Mouse (Mus musculus) C2C12 (cell line): Measurements from ENCODE around the gene Tekt1. TPM values are rescaled to one million over a fixed set of nuclear protein-coding genes. Genes with fewer than 3 reads are reported as not detected.

Source experiments
- H3K27me3 ChIP-seq: one replicate; pipeline ENCODE4 v1.6.1; 2011; ENCODE audit not compliant: control insufficient read depth, insufficient read depth, insufficient read length
- H3K36me3 ChIP-seq: one replicate; pipeline ENCODE4 v1.6.1; 2011; ENCODE audit not compliant: control insufficient read depth, insufficient read depth
- H3K4me3 ChIP-seq: one replicate; pipeline ENCODE4 v1.5.1; 2011; ENCODE audit warnings: mild to moderate bottlenecking, control low read depth; ENCODE audit not compliant: poor library complexity, insufficient read depth, severe bottlenecking
- H3K79me2 ChIP-seq: one replicate; pipeline ENCODE4 v1.6.1; 2011; ENCODE audit not compliant: control insufficient read depth, insufficient read depth
- H3K79me3 ChIP-seq: one replicate; pipeline ENCODE4 v1.6.1; 2011; ENCODE audit warnings: low read depth, control low read depth
- H3ac ChIP-seq: one replicate; pipeline ENCODE3; 2011; ENCODE audit warnings: low read depth; ENCODE audit not compliant: control insufficient read depth, insufficient read length
- CEBPB ChIP-seq: IDR thresholded peaks from one replicate; pipeline ENCODE4 v1.6.1; 2011; ENCODE audit warnings: low read depth, mild to moderate bottlenecking, control low read depth, moderate library complexity
- CTCF ChIP-seq: IDR thresholded peaks from one replicate; pipeline ENCODE4 v1.5.1; 2011; ENCODE audit not compliant: control insufficient read depth, insufficient read depth, insufficient read length
- FOSL1 ChIP-seq: IDR thresholded peaks from one replicate; pipeline ENCODE4 v1.8.0; 2011; ENCODE audit warnings: mild to moderate bottlenecking, low read length; ENCODE audit not compliant: poor library complexity, insufficient read depth, severe bottlenecking
- MAX ChIP-seq: IDR thresholded peaks from one replicate; pipeline ENCODE4 v1.6.1; 2011; ENCODE audit warnings: mild to moderate bottlenecking, control low read depth
- MYOD1 ChIP-seq: IDR thresholded peaks from one replicate; pipeline ENCODE4 v1.6.1; 2011; ENCODE audit warnings: low read depth; ENCODE audit not compliant: control insufficient read depth, insufficient read length
- MYOG ChIP-seq: IDR thresholded peaks from one replicate; pipeline ENCODE4 v1.6.1; 2011; ENCODE audit not compliant: control insufficient read depth, insufficient read length; ENCODE audit errors: extremely low read depth
- USF1 ChIP-seq: IDR thresholded peaks from one replicate; pipeline ENCODE4 v1.6.1; 2011; ENCODE audit warnings: low read depth, mild to moderate bottlenecking, control low read depth, moderate library complexity
- polyA plus RNA-seq: library from polyadenylated mRNA; unstranded; fragments of >200 nt; fragmentation: generic; extraction: Trizol; gene quantifications from one replicate; pipeline ENCODE4 v1.2.1, GENCODE M21; 2012; ENCODE audit warnings: missing spikeins

The Tekt1 gene
- polyA plus RNA-seq, 1 experiment: not detected

DNA sequence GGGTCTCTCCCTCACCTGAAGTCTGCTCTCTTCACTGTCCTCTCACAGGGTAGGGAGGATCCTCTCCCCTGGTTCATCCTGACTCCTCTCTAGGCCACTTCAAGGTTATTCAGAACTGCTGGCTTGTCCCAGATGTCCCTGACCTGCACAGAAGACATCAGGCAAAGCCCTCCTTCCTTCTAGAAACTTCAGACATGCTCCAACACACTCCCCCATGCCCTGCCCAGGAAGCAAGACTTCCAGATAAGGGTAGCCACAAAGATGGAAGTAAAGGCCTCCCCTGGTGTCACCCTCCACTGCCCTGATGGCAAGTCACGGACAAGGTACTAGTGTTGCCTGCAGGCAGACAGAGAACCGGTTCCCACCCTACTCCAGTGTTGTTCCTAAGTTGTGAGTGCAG, 32.5 kb upstream of the Tekt1 start:
- Histone ChIP-seq H3K4me3 (no peak overlapping the region), H3K79me3 (no peaks in the 10 kb centered on the region), H3K27me3 (peaks cover 54% of the 10 kb centered on the region), H3ac (no peak overlapping the region), H3K36me3 (no peaks in the 10 kb centered on the region), H3K79me2 (no peaks in the 10 kb centered on the region)
- TF ChIP-seq CEBPB (no peak), MYOD1 (no peak), FOSL1 (no peak)

DNA sequence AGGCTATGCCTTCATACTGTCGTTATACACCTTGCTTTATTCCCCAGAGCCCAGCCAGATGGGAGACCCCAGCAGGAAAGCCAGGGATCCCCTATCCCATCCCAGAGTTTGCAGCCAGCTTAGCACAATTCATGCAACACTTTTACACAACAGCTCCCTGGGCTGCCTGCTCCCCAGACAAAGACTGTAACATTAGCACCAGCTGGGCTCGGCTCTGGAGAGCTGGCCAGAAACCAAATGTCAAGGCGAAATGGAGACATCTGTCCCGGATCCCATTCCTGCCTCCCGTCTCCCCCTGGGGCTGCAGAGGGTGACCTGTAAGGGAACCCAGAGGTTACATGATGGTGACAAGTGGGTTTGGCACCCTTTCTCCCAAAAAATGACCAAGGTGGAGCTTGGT, 31.4 kb upstream of the Tekt1 start:
- peaks cover 58% of the 10 kb centered on the region for H3K27me3 ChIP-seq
- H3ac ChIP-seq: no peak overlapping the region
- no peaks in the 10 kb centered on the region for H3K79me2 ChIP-seq
- H3K79me3 ChIP-seq: no peaks in the 10 kb centered on the region
- no peak for TF ChIP-seq FOSL1
- TF ChIP-seq CEBPB: no peak
- no peak for TF ChIP-seq MYOG
- TF ChIP-seq MYOD1: no peak
- TF ChIP-seq MAX: no peak
- no peak for TF ChIP-seq CTCF
- TF ChIP-seq USF1: no peak
- no peaks in the 10 kb centered on the region for H3K36me3 ChIP-seq
- no peak overlapping the region for H3K4me3 ChIP-seq

DNA sequence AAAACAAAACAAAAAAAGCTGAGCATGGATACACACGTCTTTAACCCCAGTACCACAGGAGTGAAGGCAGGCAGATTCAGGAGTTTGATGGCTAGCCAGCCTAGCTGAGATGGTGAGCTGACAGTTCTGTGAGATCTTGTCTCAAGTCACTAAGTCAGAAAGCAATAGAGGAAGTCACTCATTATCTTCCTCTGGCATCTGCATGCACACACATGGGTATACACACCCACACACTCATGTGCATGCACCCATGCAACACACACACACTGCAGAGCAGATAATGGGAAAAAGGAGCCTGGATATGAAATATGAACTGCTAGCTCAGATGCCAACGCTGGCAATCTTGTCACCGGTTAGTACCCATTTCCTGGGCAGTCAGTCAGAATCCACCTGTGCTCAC, 31.0 kb upstream of the Tekt1 start:
- Histone ChIP-seq H3K27me3 (peaks cover 58% of the 10 kb centered on the region), H3K79me3 (no peaks in the 10 kb centered on the region), H3ac (no peak overlapping the region), H3K36me3 (no peaks in the 10 kb centered on the region), H3K79me2 (no peaks in the 10 kb centered on the region), H3K4me3 (no peak overlapping the region)
- TF ChIP-seq CTCF: no peak
- TF ChIP-seq FOSL1: no peak
- TF ChIP-seq MYOD1: no peak
- TF ChIP-seq CEBPB: no peak
- no peak for TF ChIP-seq MYOG
- TF ChIP-seq USF1: no peak
- no peak for TF ChIP-seq MAX

DNA sequence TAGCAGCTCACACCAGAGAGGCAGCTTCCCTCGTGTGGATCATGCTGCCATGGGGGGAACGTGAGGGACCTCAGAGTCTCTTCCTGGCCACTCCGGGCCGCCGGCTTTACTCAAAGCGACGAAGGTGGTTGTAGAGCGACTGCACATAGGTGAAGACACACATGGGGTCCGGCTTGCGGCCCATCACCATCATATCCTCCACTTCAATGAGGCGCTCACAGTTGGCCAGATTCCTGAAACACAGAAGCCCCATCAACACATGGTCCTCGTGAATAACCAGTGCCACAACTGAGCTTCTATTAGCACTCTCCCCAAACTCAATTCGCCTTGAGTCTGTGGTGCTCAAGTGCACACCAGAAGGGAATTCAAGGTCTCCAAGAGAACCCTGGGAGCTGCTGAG, 28.9 kb upstream of the Tekt1 start:
- H3K79me3 ChIP-seq: no peaks in the 10 kb centered on the region
- H3K27me3 ChIP-seq: peaks cover 49% of the 10 kb centered on the region
- TF ChIP-seq MYOD1: no peak
- TF ChIP-seq CTCF: no peak
- TF ChIP-seq CEBPB: no peak
- TF ChIP-seq MYOG: no peak
- no peak for TF ChIP-seq FOSL1
- no peak for TF ChIP-seq MAX
- TF ChIP-seq USF1: no peak
- no peak overlapping the region for H3K4me3 ChIP-seq
- no peaks in the 10 kb centered on the region for H3K36me3 ChIP-seq
- H3K79me2 ChIP-seq: no peaks in the 10 kb centered on the region
- H3ac ChIP-seq: no peak overlapping the region

DNA sequence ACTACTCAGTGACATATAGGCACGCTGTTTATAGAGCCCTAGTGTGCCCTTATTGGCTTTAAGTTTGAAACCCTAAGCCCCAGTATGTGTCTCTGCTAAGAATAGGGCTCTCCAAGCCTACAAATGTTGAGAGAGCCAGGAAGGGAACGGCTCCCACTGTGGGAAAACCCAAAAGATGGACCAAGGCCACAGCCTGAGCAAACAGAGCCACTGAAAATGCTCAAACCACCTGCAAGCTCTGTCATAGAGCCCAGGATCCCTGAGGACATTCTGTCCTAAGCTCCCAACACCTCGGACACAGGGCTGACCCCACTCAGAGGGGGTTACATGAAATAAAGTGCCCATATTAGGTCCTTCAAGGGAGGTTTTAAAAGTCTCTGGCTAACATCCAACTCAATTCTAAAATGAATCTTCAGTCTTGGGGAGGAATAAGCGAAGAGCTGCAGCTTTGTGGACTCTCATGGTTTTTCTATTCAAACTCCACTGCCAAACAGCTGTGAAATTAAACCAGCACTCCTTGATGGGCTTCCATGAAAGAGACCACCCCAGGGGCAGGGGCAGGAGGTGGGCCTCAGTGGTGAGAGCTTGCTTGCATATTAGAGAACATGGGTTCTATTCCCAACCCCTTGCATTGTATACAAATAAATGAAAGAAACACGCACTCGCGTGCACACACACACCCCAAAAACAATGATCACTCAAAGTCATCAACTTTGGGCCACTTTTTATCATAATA, 27.3 kb upstream of the Tekt1 start:
- no peak overlapping the region for H3ac ChIP-seq
- H3K27me3 ChIP-seq: peaks cover 46% of the 10 kb centered on the region
- H3K79me2 ChIP-seq: no peaks in the 10 kb centered on the region
- no peak overlapping the region for H3K4me3 ChIP-seq
- no peaks in the 10 kb centered on the region for H3K36me3 ChIP-seq
- no peak for TF ChIP-seq MYOG
- no peak for TF ChIP-seq MAX
- TF ChIP-seq CTCF: no peak
- TF ChIP-seq CEBPB: no peak
- no peaks in the 10 kb centered on the region for H3K79me3 ChIP-seq

DNA sequence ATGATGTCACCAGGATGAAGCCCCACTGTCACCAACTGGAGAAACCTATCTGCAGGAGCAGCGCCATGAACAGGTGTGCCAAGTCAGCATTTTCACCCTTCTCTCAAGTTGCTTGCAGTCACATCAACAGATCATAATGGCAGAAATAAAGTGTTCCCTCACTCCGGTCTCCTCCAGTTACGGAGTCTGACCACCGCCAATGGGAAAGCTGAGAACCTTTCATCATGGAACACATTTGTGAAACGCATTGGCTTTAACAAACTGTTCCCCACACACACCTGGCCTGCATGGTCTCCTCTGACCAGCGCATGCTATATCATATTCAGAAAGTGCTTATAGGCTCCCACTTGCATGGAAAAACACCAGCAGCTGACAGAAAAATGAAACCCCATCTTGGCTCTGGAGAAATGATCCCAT, 25.9 kb upstream of the Tekt1 start:
- Histone ChIP-seq H3K4me3 (no peak overlapping the region), H3K36me3 (no peaks in the 10 kb centered on the region), H3K79me3 (no peaks in the 10 kb centered on the region), H3ac (no peak overlapping the region), H3K79me2 (no peaks in the 10 kb centered on the region), H3K27me3 (peaks cover 32% of the 10 kb centered on the region)
- TF ChIP-seq MYOG (no peak), MYOD1 (no peak), MAX (no peak), USF1 (no peak), FOSL1 (no peak), CTCF (no peak), CEBPB (no peak)
